In the genomic region with DNA sequence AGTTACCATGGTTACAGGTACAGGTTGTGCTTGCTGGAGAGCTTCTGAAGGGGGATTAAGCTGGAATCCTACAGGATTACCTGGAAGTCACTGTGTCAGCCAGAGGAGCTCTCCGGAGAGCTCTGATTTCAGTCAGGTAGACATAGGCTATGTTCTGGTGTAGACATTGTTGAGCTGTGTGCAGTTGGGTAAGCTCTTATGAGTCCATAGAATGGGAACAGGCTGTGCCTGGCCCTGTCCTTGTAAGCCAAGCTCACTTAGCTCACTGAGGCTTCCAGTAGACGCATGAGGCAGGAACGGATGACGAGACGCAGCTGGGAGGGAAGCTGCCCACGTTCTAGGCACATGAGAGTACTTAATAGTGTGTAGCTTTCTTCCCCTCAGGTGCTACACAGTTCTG, we compare ENCODE assay signal across 17 mouse cellular contexts. TPM values are rescaled to one million over a fixed set of nuclear protein-coding genes. Genes with fewer than 3 reads are reported as not detected.
DNase-seq lines count a peak whose midpoint lies in the region; ATAC-seq and TF ChIP-seq lines count a peak whose summit lies in the region.
"Had no signal": no experiment of that assay in that cellular context is flagged by ENCODE, and none has a peak within 500 bp of the region (broad histone marks: within the 10 kb centered on the region; RNA-seq: fewer than 3 reads in every experiment).

No protein-coding gene starts in this region.

- peak overlapping the region; percentile 57; the same call in 1 of the 2 replicates for H3K9ac ChIP-seq in heart, embryonic 13.5 days
- H3K9ac ChIP-seq in lung, embryonic 14.5 days = peak overlapping the region; percentile 20; the same call in 1 of the 2 replicates
- no peak overlapping the region for H3K9ac ChIP-seq in embryonic facial prominence, embryonic 11.5 days (replicated peaks; ENCODE audit: low read length)
- no peak overlapping the region; the same call in 1 of the 2 replicates for H3K9ac ChIP-seq in limb, embryonic 13.5 days
- H3K9ac ChIP-seq: embryonic facial prominence, embryonic 15.5 days; forebrain, embryonic 12.5 days; liver, embryonic 15.5 days had no signal

- no peaks in the 10 kb centered on the region for H3K27me3 ChIP-seq in heart, embryonic 13.5 days (replicated peaks)
- H3K27me3 ChIP-seq in lung, embryonic 14.5 days (ENCODE audit: insufficient read depth, low read length) = no peaks in the 10 kb centered on the region
- H3K27me3 ChIP-seq in embryonic facial prominence, embryonic 11.5 days (ENCODE audit: control insufficient read depth, insufficient read depth, low read length) = no peaks in the 10 kb centered on the region
- no peaks in the 10 kb centered on the region for H3K27me3 ChIP-seq in limb, embryonic 13.5 days
- H3K27me3 ChIP-seq: embryonic facial prominence, embryonic 15.5 days; forebrain, embryonic 12.5 days; liver, embryonic 15.5 days had no signal

- peaks cover 69% of the 10 kb centered on the region for H3K4me1 ChIP-seq in heart, embryonic 13.5 days
- H3K4me1 ChIP-seq in lung, embryonic 14.5 days (ENCODE audit: insufficient read depth) = peaks cover 6% of the 10 kb centered on the region
- peaks cover 3% of the 10 kb centered on the region; the same call in 1 of the 2 replicates for H3K4me1 ChIP-seq in lung, adult 2 months (ENCODE audit: control insufficient read depth, insufficient read depth, low read length)
- peaks cover 3% of the 10 kb centered on the region; the same call in 1 of the 2 replicates for H3K4me1 ChIP-seq in embryonic facial prominence, embryonic 11.5 days (ENCODE audit: control insufficient read depth, insufficient read depth, low read length)
- H3K4me1 ChIP-seq in limb, embryonic 13.5 days = peaks cover 65% of the 10 kb centered on the region

- ATAC-seq in heart, embryonic 13.5 days (ENCODE audit: extremely low read depth, insufficient number of reproducible peaks, low FRiP score, low TSS enrichment) = no peak
- no peak for ATAC-seq in lung, embryonic 14.5 days (ENCODE audit: insufficient read depth)
- no peak for ATAC-seq in embryonic facial prominence, embryonic 11.5 days (replicated peaks; ENCODE audit: insufficient number of reproducible peaks, low FRiP score, low TSS enrichment, low read depth)
- ATAC-seq in limb, embryonic 13.5 days (ENCODE audit: low FRiP score, low read depth) = no peak
- ATAC-seq: intestine, embryonic 16.5 days had no signal

- no peak overlapping the region for H3K4me2 ChIP-seq in heart, embryonic 13.5 days
- H3K4me2 ChIP-seq in lung, embryonic 14.5 days = no peak overlapping the region
- H3K4me2 ChIP-seq in embryonic facial prominence, embryonic 11.5 days (ENCODE audit: low read depth, low read length) = no peak overlapping the region
- no peak overlapping the region for H3K4me2 ChIP-seq in limb, embryonic 13.5 days (replicated peaks)
- H3K4me2 ChIP-seq: embryonic facial prominence, embryonic 15.5 days; forebrain, embryonic 12.5 days; liver, embryonic 15.5 days had no signal

- TF ChIP-seq POLR2A in lung, adult 2 months (IDR thresholded peaks at IDR 0.05; ENCODE audit: borderline replicate concordance, extremely low read depth, low read depth, low read length) = no peak

- no peak overlapping the region for H3K4me3 ChIP-seq in heart, embryonic 13.5 days
- H3K4me3 ChIP-seq in lung, embryonic 14.5 days (ENCODE audit: low read depth, low read length) = no peak overlapping the region
- no peak overlapping the region for H3K4me3 ChIP-seq in lung, adult 2 months (replicated peaks; ENCODE audit: extremely low read depth, low read depth, low read length)
- no peak overlapping the region for H3K4me3 ChIP-seq in embryonic facial prominence, embryonic 11.5 days (ENCODE audit: low read depth, low read length)
- H3K4me3 ChIP-seq in limb, embryonic 13.5 days = no peak overlapping the region
- H3K4me3 ChIP-seq: embryonic facial prominence, embryonic 15.5 days; forebrain, embryonic 12.5 days; liver, embryonic 15.5 days had no signal

- no peaks in the 10 kb centered on the region for H3K9me3 ChIP-seq in heart, embryonic 13.5 days
- H3K9me3 ChIP-seq in lung, embryonic 14.5 days (ENCODE audit: low read depth, low read length) = no peaks in the 10 kb centered on the region
- no peaks in the 10 kb centered on the region for H3K9me3 ChIP-seq in embryonic facial prominence, embryonic 11.5 days (replicated peaks; ENCODE audit: control insufficient read depth, low read length)
- no peaks in the 10 kb centered on the region for H3K9me3 ChIP-seq in limb, embryonic 13.5 days
- H3K9me3 ChIP-seq: embryonic facial prominence, embryonic 15.5 days; forebrain, embryonic 12.5 days; liver, embryonic 15.5 days had no signal

- no peak for TF ChIP-seq CTCF in lung, embryonic 14.5 days (IDR thresholded peaks at IDR 0.05; ENCODE audit: low read depth)
- no peak for TF ChIP-seq CTCF in lung, adult 2 months (IDR thresholded peaks at IDR 0.05; ENCODE audit: insufficient read depth, low read length)

- 56% methylated on average over 6 of the region's 6 CpGs for WGBS in heart, embryonic 13.5 days
- WGBS in lung, embryonic 14.5 days = 57% methylated on average over 6 of the region's 6 CpGs
- 54% methylated on average over 6 of the region's 6 CpGs for WGBS in lung, adult 2 months
- 67% methylated on average over 6 of the region's 6 CpGs for WGBS in embryonic facial prominence, embryonic 11.5 days
- WGBS in limb, embryonic 13.5 days = 50% methylated on average over 6 of the region's 6 CpGs

- H3K27ac ChIP-seq in heart, embryonic 13.5 days (replicated peaks) = no peak overlapping the region
- H3K27ac ChIP-seq in lung, embryonic 14.5 days (ENCODE audit: low read depth) = peak overlapping the region; percentile 36; the same call in 1 of the 2 replicates
- no peak overlapping the region for H3K27ac ChIP-seq in embryonic facial prominence, embryonic 11.5 days (replicated peaks; ENCODE audit: low read depth, low read length)
- H3K27ac ChIP-seq in limb, embryonic 13.5 days = peak overlapping the region; percentile 17; the same call in 1 of the 2 replicates
- H3K27ac ChIP-seq: embryonic facial prominence, embryonic 15.5 days; forebrain, embryonic 12.5 days; liver, embryonic 15.5 days had no signal

- DNase-seq in heart, postnatal 14 days = no peak
- no peak for DNase-seq in lung, embryonic 14.5 days
- no peak for DNase-seq in lung, adult 2 months
- DNase-seq in embryonic facial prominence, embryonic 11.5 days (ENCODE audit: low spot score) = peak; percentile 25
- DNase-seq in adrenal gland, postnatal 36 days = no peak
- no peak for DNase-seq in right cerebral cortex, postnatal 25 days
- DNase-seq: cerebellum, adult 11 months; cerebellum, postnatal 36 days; gastrocnemius, postnatal 36 days; left cerebral cortex, postnatal 4 days; midbrain, embryonic 14.5 days had no signal

- peaks cover 60% of the 10 kb centered on the region for H3K36me3 ChIP-seq in heart, embryonic 13.5 days
- peaks cover 57% of the 10 kb centered on the region for H3K36me3 ChIP-seq in lung, embryonic 14.5 days (ENCODE audit: insufficient read depth)
- peaks cover 9% of the 10 kb centered on the region for H3K36me3 ChIP-seq in embryonic facial prominence, embryonic 11.5 days (replicated peaks; ENCODE audit: control insufficient read depth, insufficient read depth, low read depth, low read length)
- peaks cover 61% of the 10 kb centered on the region for H3K36me3 ChIP-seq in limb, embryonic 13.5 days

- intact Hi-C loops in heart, postnatal 14 days (cut with DNase I) = no loop called here

RNA-seq across cellular contexts. Expression of a gene that starts 8.4 kb away (rescaled TPM):
- 16.5 and 18.2 TPM in 2 replicates for polyA plus RNA-seq in heart, embryonic 13.5 days (2015; fragmentation: Nextera tagmentation; extraction: Ambion mirVana)
- total RNA-seq in heart, postnatal 14 days (2021) = 10 to 100 TPM; 13.6 to 15.8 TPM
- 18.7 and 19.4 TPM in 2 replicates for polyA plus RNA-seq in lung, embryonic 14.5 days (2014; fragmentation: Nextera tagmentation; extraction: Ambion mirVana)
- polyA plus RNA-seq in lung, adult 2 months (2012; rRNA removed) = 9.4 and 12.4 TPM in 2 replicates
- polyA plus RNA-seq in embryonic facial prominence, embryonic 11.5 days (2014; fragmentation: Nextera tagmentation; extraction: Ambion mirVana) = 13.6 and 19.4 TPM in 2 replicates
- polyA plus RNA-seq in limb, embryonic 13.5 days (2015; fragmentation: Nextera tagmentation; extraction: Ambion mirVana) = 28.2 and 34.2 TPM in 2 replicates
- 10 to 100 TPM in 1 of 2 experiments, 1 to 10 TPM in 1; 9.4 to 10.7 TPM for total RNA-seq in adrenal gland, postnatal 36 days (2021)

RNA-seq across cellular contexts. Expression of a gene that starts 22.0 kb away (rescaled TPM):
- polyA plus RNA-seq in heart, embryonic 13.5 days (2015; fragmentation: Nextera tagmentation; extraction: Ambion mirVana) = 0.27 and 0.31 TPM in 2 replicates
- under 1 TPM; 0.10 TPM for total RNA-seq in heart, postnatal 14 days (2021)
- 1.4 and 1.9 TPM in 2 replicates for polyA plus RNA-seq in lung, embryonic 14.5 days (2014; fragmentation: Nextera tagmentation; extraction: Ambion mirVana)
- 0.15 and 0.34 TPM in 2 replicates for polyA plus RNA-seq in lung, adult 2 months (2012; rRNA removed)
- polyA plus RNA-seq in embryonic facial prominence, embryonic 11.5 days (2014; fragmentation: Nextera tagmentation; extraction: Ambion mirVana) = 0.07 and 0.17 TPM in 2 replicates
- polyA plus RNA-seq in limb, embryonic 13.5 days (2015; fragmentation: Nextera tagmentation; extraction: Ambion mirVana) = 0.17 and 0.31 TPM in 2 replicates
- total RNA-seq in adrenal gland, postnatal 36 days (2021) = under 1 TPM in 1 of 2 experiments, not detected in 1; 0.13 TPM
- total RNA-seq: gastrocnemius, postnatal 36 days had no signal

RNA-seq across cellular contexts. Expression of a gene that starts 22.6 kb away (rescaled TPM):
- polyA plus RNA-seq in heart, embryonic 13.5 days (2015; fragmentation: Nextera tagmentation; extraction: Ambion mirVana) = 9.5 and 9.8 TPM in 2 replicates
- 10 to 100 TPM; 13.4 to 14.3 TPM for total RNA-seq in heart, postnatal 14 days (2021)
- polyA plus RNA-seq in lung, embryonic 14.5 days (2014; fragmentation: Nextera tagmentation; extraction: Ambion mirVana) = 11.0 and 13.7 TPM in 2 replicates
- 20.3 and 24.2 TPM in 2 replicates for polyA plus RNA-seq in lung, adult 2 months (2012; rRNA removed)
- 10.4 and 11.9 TPM in 2 replicates for polyA plus RNA-seq in embryonic facial prominence, embryonic 11.5 days (2014; fragmentation: Nextera tagmentation; extraction: Ambion mirVana)
- polyA plus RNA-seq in limb, embryonic 13.5 days (2015; fragmentation: Nextera tagmentation; extraction: Ambion mirVana) = 24.2 and 25.5 TPM in 2 replicates
- total RNA-seq in adrenal gland, postnatal 36 days (2021) = 10 to 100 TPM; 16.6 to 17.0 TPM

RNA-seq across cellular contexts. Expression of a gene that starts 37.9 kb away (rescaled TPM):
- polyA plus RNA-seq in heart, embryonic 13.5 days (2015; fragmentation: Nextera tagmentation; extraction: Ambion mirVana) = 48.2 and 51.6 TPM in 2 replicates
- 10 to 100 TPM; 71.5 to 78.4 TPM for total RNA-seq in heart, postnatal 14 days (2021)
- polyA plus RNA-seq in lung, embryonic 14.5 days (2014; fragmentation: Nextera tagmentation; extraction: Ambion mirVana) = 44.3 and 47.2 TPM in 2 replicates
- 37.6 and 51.9 TPM in 2 replicates for polyA plus RNA-seq in lung, adult 2 months (2012; rRNA removed)
- 55.7 and 59.4 TPM in 2 replicates for polyA plus RNA-seq in embryonic facial prominence, embryonic 11.5 days (2014; fragmentation: Nextera tagmentation; extraction: Ambion mirVana)
- polyA plus RNA-seq in limb, embryonic 13.5 days (2015; fragmentation: Nextera tagmentation; extraction: Ambion mirVana) = 98.8 and 104 TPM in 2 replicates
- total RNA-seq in adrenal gland, postnatal 36 days (2021) = 10 to 100 TPM; 51.6 to 73.8 TPM

RNA-seq across cellular contexts. Expression of a gene that starts 39.2 kb away (rescaled TPM):
- 12.5 and 14.0 TPM in 2 replicates for polyA plus RNA-seq in heart, embryonic 13.5 days (2015; fragmentation: Nextera tagmentation; extraction: Ambion mirVana)
- 1 to 10 TPM; 7.0 to 9.2 TPM for total RNA-seq in heart, postnatal 14 days (2021)
- 58.8 and 66.1 TPM in 2 replicates for polyA plus RNA-seq in lung, embryonic 14.5 days (2014; fragmentation: Nextera tagmentation; extraction: Ambion mirVana)
- 26.4 and 27.3 TPM in 2 replicates for polyA plus RNA-seq in lung, adult 2 months (2012; rRNA removed)
- polyA plus RNA-seq in embryonic facial prominence, embryonic 11.5 days (2014; fragmentation: Nextera tagmentation; extraction: Ambion mirVana) = 53.7 and 61.6 TPM in 2 replicates
- 124 and 128 TPM in 2 replicates for polyA plus RNA-seq in limb, embryonic 13.5 days (2015; fragmentation: Nextera tagmentation; extraction: Ambion mirVana)
- total RNA-seq in adrenal gland, postnatal 36 days (2021) = 10 to 100 TPM; 19.2 to 26.0 TPM

Comparison
In these comparisons a context has a peak if more than half of its experiments do, and no peak if none do; other contexts are left out.
1. H3K27ac ChIP-seq: peak in lung, embryonic 14.5 days (single experiment) and limb, embryonic 13.5 days (single experiment); none in heart, embryonic 13.5 days (single experiment) and embryonic facial prominence, embryonic 11.5 days (single experiment).
2. H3K9ac ChIP-seq: peak in heart, embryonic 13.5 days (single experiment) and lung, embryonic 14.5 days (single experiment); none in embryonic facial prominence, embryonic 11.5 days (single experiment) and limb, embryonic 13.5 days (single experiment).